13 mouse cellular contexts compared by ENCODE assay signal in genomic region chr2:43727693-43728092, GRCm38 (mm10). TPM values are rescaled to one million over a fixed set of nuclear protein-coding genes. Genes with fewer than 3 reads are reported as not detected.
DNase-seq lines count a peak whose midpoint lies in the region; ATAC-seq and TF ChIP-seq lines count a peak whose summit lies in the region.
"Had no signal": no experiment of that assay in that cellular context is flagged by ENCODE, and none has a peak within 500 bp of the region (broad histone marks: within the 10 kb centered on the region; RNA-seq: fewer than 3 reads in every experiment).

No protein-coding gene starts in this region.

- DNase-seq in heart, postnatal 0 days (ENCODE audit: low spot score) = no peak
- peak; percentile 68 to 69 for DNase-seq in CD8-positive naive resting alpha-beta T cell, adult 2 months (ENCODE audit: low read depth in 2 of 2, low spot score in 2 of 2)
- DNase-seq in kidney, postnatal 36 days = no peak
- DNase-seq in layer of hippocampus, adult 18-20 months (ENCODE audit: low spot score in 2 of 2) = no peak
- DNase-seq: cerebellum, postnatal 36 days; kidney, postnatal 25 days had no signal

- H3K4me2 ChIP-seq in heart, postnatal 0 days (ENCODE audit: low read depth, low read length) = peak overlapping the region; percentile 15; the same call in 1 of the 2 replicates
- H3K4me2 ChIP-seq in heart, embryonic 12.5 days = no peak overlapping the region
- H3K4me2 ChIP-seq in liver, embryonic 12.5 days = peak overlapping the region; percentile 56
- H3K4me2 ChIP-seq in forebrain, embryonic 15.5 days (replicated peaks) = no peak overlapping the region

- WGBS in heart, postnatal 0 days = 37% methylated on average over 8 of the region's 8 CpGs
- WGBS in heart, embryonic 12.5 days = 49% methylated on average over 8 of the region's 8 CpGs
- 19% methylated on average over 8 of the region's 8 CpGs for WGBS in liver, embryonic 12.5 days (ENCODE audit: insufficient replicate concordance)
- WGBS in forebrain, embryonic 15.5 days = 86% methylated on average over 8 of the region's 8 CpGs

- no peaks in the 10 kb centered on the region for H3K36me3 ChIP-seq in heart, postnatal 0 days (replicated peaks; ENCODE audit: control insufficient read depth, insufficient read depth, low read length)
- H3K36me3 ChIP-seq in heart, embryonic 12.5 days = no peaks in the 10 kb centered on the region
- no peaks in the 10 kb centered on the region for H3K36me3 ChIP-seq in liver, embryonic 12.5 days
- no peaks in the 10 kb centered on the region for H3K36me3 ChIP-seq in forebrain, embryonic 15.5 days
- H3K36me3 ChIP-seq: heart, embryonic 10.5 days had no signal

- no peak overlapping the region for H3K9ac ChIP-seq in heart, postnatal 0 days (replicated peaks; ENCODE audit: low read depth, low read length)
- H3K9ac ChIP-seq in heart, embryonic 12.5 days = no peak overlapping the region
- no peak overlapping the region for H3K9ac ChIP-seq in liver, embryonic 12.5 days
- no peak overlapping the region for H3K9ac ChIP-seq in forebrain, embryonic 15.5 days (replicated peaks)

- no peak for TF ChIP-seq CTCF in heart, postnatal 0 days (IDR thresholded peaks at IDR 0.05; ENCODE audit: low read depth)

- H3K27me3 ChIP-seq in heart, postnatal 0 days (ENCODE audit: control insufficient read depth, insufficient read depth, low read length) = no peaks in the 10 kb centered on the region
- no peaks in the 10 kb centered on the region for H3K27me3 ChIP-seq in heart, embryonic 12.5 days (replicated peaks)
- H3K27me3 ChIP-seq in liver, embryonic 12.5 days (replicated peaks) = no peaks in the 10 kb centered on the region
- H3K27me3 ChIP-seq in forebrain, embryonic 15.5 days = no peaks in the 10 kb centered on the region

- no peaks in the 10 kb centered on the region for H3K4me1 ChIP-seq in heart, postnatal 0 days (ENCODE audit: control insufficient read depth, insufficient read depth)
- H3K4me1 ChIP-seq in heart, embryonic 12.5 days (replicated peaks) = no peaks in the 10 kb centered on the region
- H3K4me1 ChIP-seq in liver, embryonic 12.5 days = no peaks in the 10 kb centered on the region; the same call in 1 of the 2 replicates
- H3K4me1 ChIP-seq in forebrain, embryonic 15.5 days = peaks cover 6% of the 10 kb centered on the region
- H3K4me1 ChIP-seq: heart, embryonic 10.5 days had no signal

- ATAC-seq in heart, postnatal 0 days (ENCODE audit: insufficient read depth, low read depth) = no peak
- no peak for ATAC-seq in heart, embryonic 12.5 days (ENCODE audit: insufficient number of reproducible peaks, low FRiP score)
- no peak for ATAC-seq in liver, embryonic 12.5 days
- ATAC-seq in neutrophil, adult 5-6 weeks (ENCODE audit: extremely low read depth, insufficient number of reproducible peaks, low FRiP score, poor library complexity, severe bottlenecking) = peak; percentile 90
- no peak for ATAC-seq in forebrain, embryonic 15.5 days (replicated peaks)
- ATAC-seq: hindbrain, embryonic 16.5 days had no signal

- H3K4me3 ChIP-seq in heart, postnatal 0 days (ENCODE audit: low read depth, low read length) = no peak overlapping the region
- no peak overlapping the region for H3K4me3 ChIP-seq in heart, embryonic 12.5 days
- H3K4me3 ChIP-seq in liver, embryonic 12.5 days = peak overlapping the region; percentile 27
- no peak overlapping the region for H3K4me3 ChIP-seq in forebrain, embryonic 15.5 days
- H3K4me3 ChIP-seq: heart, embryonic 10.5 days had no signal

- no peak overlapping the region for H3K27ac ChIP-seq in heart, postnatal 0 days (ENCODE audit: low read depth)
- no peak overlapping the region for H3K27ac ChIP-seq in heart, embryonic 12.5 days (ENCODE audit: poor library complexity, severe bottlenecking)
- H3K27ac ChIP-seq in liver, embryonic 12.5 days = no peak overlapping the region
- H3K27ac ChIP-seq in forebrain, embryonic 15.5 days (replicated peaks) = no peak overlapping the region
- H3K27ac ChIP-seq: heart, embryonic 10.5 days had no signal

- H3K9me3 ChIP-seq in heart, postnatal 0 days (replicated peaks; ENCODE audit: control insufficient read depth, low read length) = no peaks in the 10 kb centered on the region
- no peaks in the 10 kb centered on the region; the same call in 1 of the 2 replicates for H3K9me3 ChIP-seq in heart, embryonic 12.5 days (replicated peaks)
- no peaks in the 10 kb centered on the region for H3K9me3 ChIP-seq in liver, embryonic 12.5 days (replicated peaks)
- H3K9me3 ChIP-seq in forebrain, embryonic 15.5 days = no peaks in the 10 kb centered on the region
- H3K9me3 ChIP-seq: heart, embryonic 10.5 days had no signal

- no peak for TF ChIP-seq EP300 in heart, postnatal 0 days (IDR thresholded peaks at IDR 0.05; ENCODE audit: low read depth)

RNA-seq across cellular contexts. Expression of gene Arhgap15, which starts 20.9 kb away (rescaled TPM):
- total RNA-seq in heart, postnatal 0 days (2014; rRNA removed; ENCODE audit: low replicate concordance) = 1.7 and 2.2 TPM in 2 replicates
- 0.46 and 0.55 TPM in 2 replicates for polyA plus RNA-seq in heart, postnatal 0 days (2015; fragmentation: Nextera tagmentation; extraction: Ambion mirVana)
- 0.38 and 0.64 TPM in 2 replicates for polyA plus RNA-seq in heart, embryonic 12.5 days (2016; fragmentation: Nextera tagmentation; extraction: Ambion mirVana)
- polyA plus RNA-seq in liver, embryonic 12.5 days (2016; fragmentation: Nextera tagmentation; extraction: Ambion mirVana) = 5.7 and 5.8 TPM in 2 replicates
- total RNA-seq in neutrophil, adult 5-6 weeks (2017) = 255 and 275 TPM in 2 replicates
- total RNA-seq in layer of hippocampus, adult 18-20 months (2021) = 10 to 100 TPM; 10.9 to 11.4 TPM
- polyA plus RNA-seq in forebrain, embryonic 15.5 days (2015; fragmentation: Nextera tagmentation; extraction: Ambion mirVana) = 0.61 and 0.87 TPM in 2 replicates
- polyA plus RNA-seq: C2C12 had no signal

Comparison
In these comparisons a context has a peak if more than half of its experiments do, and no peak if none do; other contexts are left out.
1. H3K4me2 ChIP-seq: peak in heart, postnatal 0 days (single experiment) and liver, embryonic 12.5 days (single experiment); none in heart, embryonic 12.5 days (single experiment) and forebrain, embryonic 15.5 days (single experiment).
2. DNase-seq: peak in CD8-positive naive resting alpha-beta T cell, adult 2 months (2 of 2); none in heart, postnatal 0 days (single experiment), kidney, postnatal 36 days (0 of 2) and layer of hippocampus, adult 18-20 months (0 of 2).